30 mouse cellular contexts compared by ENCODE assay signal in genomic region chr12:51368504-51368903, GRCm38 (mm10).
"Had no signal": no experiment of that assay in that cellular context is flagged by ENCODE, and none has a peak within 500 bp of the region (broad histone marks: within the 10 kb centered on the region; RNA-seq: fewer than 3 reads in every experiment).

No protein-coding gene starts in this region.

- ATAC-seq: liver, embryonic 12.5 days; liver, postnatal 0 days; lung, postnatal 0 days; midbrain, embryonic 13.5 days; midbrain, embryonic 15.5 days; midbrain, embryonic 16.5 days had no signal

- H3K9me3 ChIP-seq: limb, embryonic 10.5 days; limb, embryonic 12.5 days; limb, embryonic 13.5 days; limb, embryonic 15.5 days; liver, embryonic 12.5 days; liver, embryonic 13.5 days; liver, embryonic 15.5 days; lung, embryonic 15.5 days; megakaryocyte, embryonic 14.5 days; midbrain, embryonic 10.5 days; midbrain, embryonic 12.5 days; midbrain, embryonic 13.5 days; midbrain, embryonic 15.5 days had no signal

- H3K4me2 ChIP-seq: limb, embryonic 12.5 days; limb, embryonic 13.5 days; limb, embryonic 15.5 days; liver, embryonic 11.5 days; liver, embryonic 12.5 days; liver, embryonic 13.5 days; liver, embryonic 15.5 days; lung, embryonic 14.5 days; lung, embryonic 15.5 days; midbrain, embryonic 11.5 days; midbrain, embryonic 12.5 days; midbrain, embryonic 13.5 days; midbrain, embryonic 15.5 days had no signal

- DNase-seq: left cerebral cortex, postnatal 4 days; liver; liver, embryonic 13.5 days; liver, postnatal 0 days; lung, adult 18-20 months; lung, adult 2 months; lung, embryonic 14.5 days; lung, postnatal 10 days; lung, postnatal 14 days; lung, postnatal 36 days; midbrain, embryonic 14.5 days had no signal

- H3K4me1 ChIP-seq: limb, embryonic 10.5 days; limb, embryonic 12.5 days; limb, embryonic 13.5 days; limb, embryonic 15.5 days; liver, embryonic 12.5 days; liver, embryonic 13.5 days; liver, embryonic 15.5 days; lung, embryonic 15.5 days; midbrain, embryonic 10.5 days; midbrain, embryonic 12.5 days; midbrain, embryonic 13.5 days; midbrain, embryonic 15.5 days had no signal

- H3K27ac ChIP-seq: left cerebral cortex, adult 2 months; limb, embryonic 10.5 days; limb, embryonic 12.5 days; limb, embryonic 13.5 days; limb, embryonic 15.5 days; liver, embryonic 12.5 days; liver, embryonic 13.5 days; liver, embryonic 14.5 days; liver, embryonic 15.5 days; lung, embryonic 15.5 days; macrophage; midbrain, embryonic 10.5 days; midbrain, embryonic 12.5 days; midbrain, embryonic 13.5 days; midbrain, embryonic 15.5 days had no signal

- H3K27me3 ChIP-seq: limb, embryonic 12.5 days; limb, embryonic 13.5 days; limb, embryonic 15.5 days; liver, embryonic 12.5 days; liver, embryonic 13.5 days; liver, embryonic 15.5 days; lung, embryonic 15.5 days; megakaryocyte, embryonic 14.5 days; midbrain, embryonic 12.5 days; midbrain, embryonic 13.5 days; midbrain, embryonic 15.5 days had no signal

- H3K9ac ChIP-seq: limb, embryonic 12.5 days; limb, embryonic 13.5 days; limb, embryonic 15.5 days; liver, embryonic 12.5 days; liver, embryonic 13.5 days; liver, embryonic 14.5 days; liver, embryonic 15.5 days; liver, postnatal 0 days; lung, embryonic 14.5 days; lung, embryonic 15.5 days; midbrain, embryonic 12.5 days; midbrain, embryonic 13.5 days; midbrain, embryonic 15.5 days had no signal

- H3K4me3 ChIP-seq: left cerebral cortex, adult 2 months; limb, embryonic 10.5 days; limb, embryonic 12.5 days; limb, embryonic 13.5 days; limb, embryonic 15.5 days; liver, embryonic 12.5 days; liver, embryonic 13.5 days; liver, embryonic 15.5 days; lung, embryonic 15.5 days; megakaryocyte, embryonic 14.5 days; midbrain, embryonic 10.5 days; midbrain, embryonic 12.5 days; midbrain, embryonic 13.5 days; midbrain, embryonic 15.5 days had no signal
